Mouse (Mus musculus): ENCODE results near the gene Nuak1.

GRCm38 (mm10) chr10:84379366-84379765, 61.0 kb downstream of the Nuak1 start:
- no peak for TF ChIP-seq POLR2A (IDR thresholded peaks at IDR 0.05; ENCODE audit: low read depth, low read length)
- TF ChIP-seq CTCF (IDR thresholded peaks at IDR 0.05; ENCODE audit: borderline replicate concordance, insufficient read depth, low read length), result no peak

Data from embryonic fibroblast, embryonic 13.5 days (primary cell).